Mouse (Mus musculus) midbrain, embryonic 11.5 days (tissue): ENCODE data around the gene Ndel1. TPM values are rescaled to one million over a fixed set of nuclear protein-coding genes. Genes with fewer than 3 reads are reported as not detected.

ENCODE experiments used
- ATAC-seq: fragments of 200-750 bp; cut with Nextera tagmentation; 2 replicates; pipeline ENCODE4 v1.8.0; 2017; ENCODE audit warnings: moderate TSS enrichment, moderate library complexity; ENCODE audit not compliant: low FRiP score
- DNase-seq: peaks from one replicate; pipeline ENCODE4 v3.0.0; 2015; ENCODE audit warnings: low spot score; ENCODE audit errors: missing footprints
- H3K27ac ChIP-seq: fragments of 300-500 bp; sonication (generic); 2 replicates; pipeline ENCODE4 v1.5.1; 2014; ENCODE audit warnings: low read depth, low read length
- H3K27me3 ChIP-seq: fragments of 300-500 bp; sonication (generic); 2 replicates; pipeline ENCODE4 v1.6.1; 2014; ENCODE audit warnings: mild to moderate bottlenecking, low read length, moderate library complexity, mixed read lengths; ENCODE audit not compliant: control insufficient read depth, insufficient read depth
- H3K36me3 ChIP-seq: fragments of 300-500 bp; sonication (generic); 2 replicates; pipeline ENCODE4 v1.6.1; 2014; ENCODE audit warnings: mild to moderate bottlenecking, low read length, moderate library complexity, mixed read lengths; ENCODE audit not compliant: control insufficient read depth, insufficient read depth
- H3K4me1 ChIP-seq: fragments of 300-500 bp; sonication (generic); 2 replicates; pipeline ENCODE4 v1.6.1; 2014; ENCODE audit warnings: low read length; ENCODE audit not compliant: control insufficient read depth, insufficient read depth
- H3K4me2 ChIP-seq: fragments of 300-500 bp; sonication (generic); 2 replicates; pipeline ENCODE4 v1.6.1; 2014; ENCODE audit warnings: mild to moderate bottlenecking, moderate library complexity
- H3K4me3 ChIP-seq: fragments of 300-500 bp; sonication (generic); 2 replicates; pipeline ENCODE4 v1.5.1; 2014; ENCODE audit warnings: low read depth, low read length
- H3K9ac ChIP-seq: fragments of 300-500 bp; sonication (generic); 2 replicates; pipeline ENCODE4 v1.6.1; 2014; ENCODE audit warnings: low read length
- H3K9me3 ChIP-seq: fragments of 300-500 bp; sonication (generic); 2 replicates; pipeline ENCODE4 v1.6.1; 2016; ENCODE audit warnings: low read length; ENCODE audit not compliant: control insufficient read depth
- WGBS: fragments of 180-500 bp; shearing (Covaris S2); extraction: QIAGEN DNeasy Blood & Tissue Kit; methylation state at CpG from one replicate; pipeline ENCODE4 v1.1.7; 2014; 5-methylcytosine and 5-hydroxymethylcytosine counted together
- polyA plus RNA-seq: library from polyadenylated mRNA; unstranded; fragments of >200 nt; fragmentation: Nextera tagmentation; extraction: Ambion mirVana; gene quantifications from 2 replicates; pipeline ENCODE4 v1.2.1, GENCODE M21; 2014

Ndel1 gene
- polyA plus RNA-seq, result 47.6 and 49.6 TPM in 2 replicates

DNA sequence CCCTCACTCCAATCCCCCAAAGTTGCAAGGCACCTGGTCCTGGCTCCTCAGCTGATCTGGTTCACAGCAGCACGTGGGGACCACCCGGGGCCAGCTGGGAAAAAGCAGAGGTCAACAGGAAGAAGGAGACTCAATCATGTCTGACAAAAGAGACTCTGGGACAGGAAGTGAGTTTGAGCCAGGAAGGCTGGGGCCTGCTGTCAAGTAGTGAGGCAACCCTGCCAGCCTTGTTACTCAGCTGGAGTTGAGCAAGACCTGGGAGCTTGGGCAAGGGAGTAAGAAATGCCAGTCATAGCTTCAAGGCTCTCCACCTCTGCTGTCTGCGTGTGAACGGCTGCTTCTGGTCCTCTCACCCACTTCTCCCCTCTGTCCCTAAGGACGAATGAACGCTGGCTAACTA, at the start of gene Ndel1:
TSS of gene Ndel1 (minus strand) at position 111 of the 400 bp plus-strand sequence.
- Histone ChIP-seq H3K27ac (no peak within 1 kb of the TSS), H3K4me3 (no peak within 1 kb of the TSS), H3K9me3 (no peaks in the 10 kb centered on the region), H3K4me2 (no peak within 1 kb of the TSS), H3K36me3 (no peaks in the 10 kb centered on the region), H3K4me1 (no peaks in the 10 kb centered on the region), H3K9ac (no peak within 1 kb of the TSS), H3K27me3 (no peaks in the 10 kb centered on the region)
- ATAC-seq (no peak), DNase-seq (no peak)
- WGBS, result 64% methylated on average over 6 of the region's 6 CpGs

DNA sequence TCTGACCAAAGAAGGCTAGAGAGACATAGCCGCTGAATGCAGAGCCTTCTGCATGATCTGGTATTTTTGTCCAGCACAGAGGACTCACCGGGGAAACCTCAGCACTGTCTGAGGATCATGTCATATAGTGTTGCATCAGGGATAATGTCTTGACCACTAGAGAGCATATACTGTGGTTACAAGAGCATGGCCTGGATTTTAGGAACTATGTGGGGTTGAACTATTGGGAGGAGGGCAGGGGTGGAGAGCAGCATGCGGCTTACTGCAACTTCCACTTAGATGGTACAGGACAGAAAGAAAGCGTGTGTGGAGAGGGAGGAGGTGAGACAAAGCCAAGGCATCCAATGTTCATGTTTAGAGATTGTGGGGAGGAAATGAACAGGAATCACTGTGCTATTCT, 42.9 kb upstream of the Ndel1 start:
- no peak overlapping the region for H3K4me3 ChIP-seq
- H3K27ac ChIP-seq, result no peak overlapping the region
- no peaks in the 10 kb centered on the region for H3K27me3 ChIP-seq
- no peak overlapping the region for H3K4me2 ChIP-seq
- no peak for ATAC-seq
- no peaks in the 10 kb centered on the region for H3K9me3 ChIP-seq
- H3K9ac ChIP-seq, result no peak overlapping the region
- peak; percentile 12 for DNase-seq
- no peaks in the 10 kb centered on the region for H3K4me1 ChIP-seq
- WGBS, result 89% methylated on average over 4 of the region's 4 CpGs
- no peaks in the 10 kb centered on the region for H3K36me3 ChIP-seq

DNA sequence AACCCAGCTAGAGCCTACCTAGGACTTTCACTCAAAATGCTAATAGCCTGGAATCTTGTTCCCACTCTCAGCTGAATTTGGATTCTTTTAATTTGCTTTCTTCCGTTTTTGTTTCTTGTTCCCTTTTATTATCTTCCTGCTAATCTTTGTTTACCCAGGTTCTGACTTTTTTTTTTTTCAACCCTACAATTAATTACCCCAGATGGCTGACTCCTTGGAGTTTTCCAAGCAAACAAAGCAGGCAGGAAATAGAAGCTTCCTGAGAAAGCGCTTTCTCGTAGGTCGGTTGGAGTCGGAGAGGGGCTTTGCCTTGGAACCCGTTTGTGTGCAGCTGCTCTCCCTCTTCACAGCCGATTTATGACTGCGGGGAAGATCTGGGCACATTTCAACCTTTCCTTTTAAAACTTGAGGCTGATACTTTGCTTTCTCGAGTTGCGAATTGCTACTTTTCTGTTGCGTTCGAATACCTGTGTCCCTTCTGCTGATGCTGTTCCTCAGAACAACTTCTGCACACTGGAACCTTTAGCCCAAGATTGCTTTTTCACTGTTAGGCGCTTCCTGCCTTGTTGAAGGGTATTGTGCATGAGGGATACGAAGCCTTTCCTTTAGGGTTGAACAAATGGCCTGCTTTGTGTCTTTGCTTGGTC, 40.0 kb upstream of the Ndel1 start:
- Histone ChIP-seq H3K27ac (no peak overlapping the region), H3K4me3 (no peak overlapping the region), H3K36me3 (no peaks in the 10 kb centered on the region; the same call in 1 of the 2 replicates), H3K4me1 (no peaks in the 10 kb centered on the region), H3K9me3 (no peaks in the 10 kb centered on the region), H3K4me2 (no peak overlapping the region), H3K27me3 (no peaks in the 10 kb centered on the region), H3K9ac (no peak overlapping the region)
- peak; percentile 69 for DNase-seq
- ATAC-seq, result no peak
- WGBS, result 69% methylated on average over 14 of the region's 14 CpGs

GRCm38 (mm10) chr11:68908846-68909503, 37.3 kb upstream of the Ndel1 start:
- no peak overlapping the region for H3K4me2 ChIP-seq
- peak; percentile 69 for DNase-seq
- H3K27ac ChIP-seq, result no peak overlapping the region
- no peak overlapping the region for H3K4me3 ChIP-seq
- H3K4me1 ChIP-seq, result no peaks in the 10 kb centered on the region
- H3K9ac ChIP-seq, result no peak overlapping the region
- H3K36me3 ChIP-seq, result peaks cover 14% of the 10 kb centered on the region; the same call in 1 of the 2 replicates
- no peaks in the 10 kb centered on the region for H3K27me3 ChIP-seq
- H3K9me3 ChIP-seq, result no peaks in the 10 kb centered on the region
- WGBS, result 53% methylated on average over 7 of the region's 7 CpGs
- no peak for ATAC-seq

GRCm38 (mm10) chr11:68907251-68907650, 35.6 kb upstream of the Ndel1 start:
- Histone ChIP-seq H3K4me1 (peaks cover 8% of the 10 kb centered on the region), H3K9me3 (no peaks in the 10 kb centered on the region), H3K4me3 (no peak overlapping the region), H3K4me2 (no peak overlapping the region), H3K9ac (no peak overlapping the region), H3K27me3 (no peaks in the 10 kb centered on the region), H3K36me3 (peaks cover 24% of the 10 kb centered on the region), H3K27ac (no peak overlapping the region)
- 76% methylated on average over 3 of the region's 3 CpGs for WGBS
- DNase-seq, result peak; percentile 67
- no peak for ATAC-seq

GRCm38 (mm10) chr11:68906461-68906790, 34.8 kb upstream of the Ndel1 start:
- Histone ChIP-seq H3K9ac (no peak overlapping the region), H3K4me3 (no peak overlapping the region), H3K27me3 (no peaks in the 10 kb centered on the region), H3K4me1 (peaks cover 8% of the 10 kb centered on the region), H3K4me2 (no peak overlapping the region), H3K27ac (no peak overlapping the region), H3K9me3 (no peaks in the 10 kb centered on the region), H3K36me3 (peaks cover 24% of the 10 kb centered on the region)
- 89% methylated on average over 4 of the region's 4 CpGs for WGBS
- peak; percentile 88 for DNase-seq
- ATAC-seq, result no peak

DNA sequence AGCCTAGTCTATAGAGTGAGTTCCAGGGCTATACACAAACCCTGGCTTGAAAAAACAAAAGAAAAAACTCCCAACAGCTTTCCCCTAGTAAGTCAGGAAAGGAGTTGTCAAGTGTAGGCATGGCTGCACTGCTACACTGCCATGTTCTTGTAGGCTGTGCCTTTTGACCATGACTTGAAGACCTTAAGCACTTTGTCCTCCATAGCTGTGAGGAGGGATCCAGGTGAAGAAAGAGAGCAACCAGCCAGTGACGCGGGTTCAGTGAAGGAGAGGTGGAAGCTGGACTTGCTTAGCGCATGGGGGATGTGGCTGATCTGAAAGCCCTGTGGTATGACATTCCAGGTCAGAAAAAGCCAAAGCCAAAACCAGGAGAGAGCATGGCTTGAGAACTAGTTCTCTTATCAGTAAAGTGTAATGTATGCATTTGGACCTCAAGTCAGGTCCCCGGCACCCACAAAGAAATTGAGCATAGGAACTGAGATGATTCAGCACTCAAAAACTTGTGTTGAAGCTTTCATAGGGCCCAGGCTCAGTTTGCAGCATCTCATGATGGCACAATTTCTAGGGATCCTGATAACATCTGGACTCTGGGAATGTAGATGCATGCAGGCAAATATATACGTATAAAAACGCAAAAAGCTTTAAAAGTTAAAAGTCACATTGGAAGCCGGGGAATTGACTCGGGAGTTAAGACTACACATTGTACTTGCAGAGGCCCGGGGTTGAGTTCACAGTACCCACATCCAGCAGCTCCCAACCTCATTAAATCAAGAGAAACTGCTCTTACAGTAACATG, 34.2 kb upstream of the Ndel1 start:
- no peaks in the 10 kb centered on the region for H3K27me3 ChIP-seq
- no peak overlapping the region for H3K9ac ChIP-seq
- H3K4me2 ChIP-seq, result no peak overlapping the region
- WGBS, result 88% methylated on average over 9 of the region's 9 CpGs
- H3K9me3 ChIP-seq, result no peaks in the 10 kb centered on the region
- ATAC-seq (no peak), DNase-seq (peak; percentile 84)
- peaks cover 8% of the 10 kb centered on the region for H3K4me1 ChIP-seq
- peaks cover 24% of the 10 kb centered on the region for H3K36me3 ChIP-seq
- no peak overlapping the region for H3K4me3 ChIP-seq
- no peak overlapping the region for H3K27ac ChIP-seq

- ATAC-seq (no peak), DNase-seq (peak; percentile 81)
- no peak overlapping the region for H3K9ac ChIP-seq
- no peaks in the 10 kb centered on the region for H3K9me3 ChIP-seq
- peaks cover 8% of the 10 kb centered on the region for H3K4me1 ChIP-seq
- peaks cover 24% of the 10 kb centered on the region for H3K36me3 ChIP-seq
- H3K4me3 ChIP-seq, result no peak overlapping the region
- no peak overlapping the region for H3K4me2 ChIP-seq
- WGBS, result 92% methylated on average over 3 of the region's 3 CpGs
- no peaks in the 10 kb centered on the region for H3K27me3 ChIP-seq
- no peak overlapping the region for H3K27ac ChIP-seq
Measured at GRCm38 (mm10) chr11:68905138-68905531, 33.5 kb upstream of the Ndel1 start.
